Mouse (Mus musculus) thymus, adult 2 months (tissue): ENCODE results near the gene Smarca2.

ENCODE experiments used
- CTCF ChIP-seq: fragments of 200-500 bp; IDR thresholded peaks from 2 replicates; pipeline ENCODE4 v1.5.1; 2012; ENCODE audit warnings: mild to moderate bottlenecking, control low read depth, low read length, moderate library complexity, borderline replicate concordance; ENCODE audit not compliant: control insufficient read depth, poor library complexity, insufficient read depth; ENCODE audit errors: extremely low read depth
- POLR2A ChIP-seq: fragments of 200-500 bp; IDR thresholded peaks from 2 replicates; pipeline ENCODE4 v1.6.1; 2012; ENCODE audit warnings: mild to moderate bottlenecking, low read length, control low read depth, moderate library complexity; ENCODE audit not compliant: control insufficient read depth, poor library complexity, insufficient read depth; ENCODE audit errors: extremely low read depth

- TF ChIP-seq CTCF (no peak), POLR2A (no peak)
These were observed 35.9 kb upstream of the Smarca2 start for GRCm38 (mm10) chr19:26568941-26569340.
